Mouse (Mus musculus): Measurements from ENCODE around the gene Saa3. TPM values are rescaled to one million over a fixed set of nuclear protein-coding genes. Genes with fewer than 3 reads are reported as not detected.

The Saa3 gene
- polyA plus RNA-seq, 1 experiment from 2014 or later = 0.33 TPM

- no peak overlapping the region for H3K9ac ChIP-seq (replicated peaks; ENCODE audit: low read depth, low read length)
- WGBS = 83% methylated on average over 7 of the region's 7 CpGs
- no peak for ATAC-seq
- H3K36me3 ChIP-seq (ENCODE audit: control insufficient read depth, insufficient read depth) = no peaks in the 10 kb centered on the region
- H3K27ac ChIP-seq (ENCODE audit: low read length) = no peak overlapping the region
- no peaks in the 10 kb centered on the region for H3K27me3 ChIP-seq (replicated peaks; ENCODE audit: control insufficient read depth, insufficient read depth, low read length)
- H3K4me3 ChIP-seq (replicated peaks; ENCODE audit: low read length) = no peak overlapping the region
- no peaks in the 10 kb centered on the region for H3K9me3 ChIP-seq (ENCODE audit: control insufficient read depth, low read length)
- H3K4me1 ChIP-seq (replicated peaks; ENCODE audit: control insufficient read depth, insufficient read depth, low read length) = peaks cover 10% of the 10 kb centered on the region
- no peak overlapping the region for H3K4me2 ChIP-seq (ENCODE audit: low read length)
Observed at GRCm38 (mm10) chr7:46719526-46719925, 4.0 kb upstream of the Saa3 start.

- Histone ChIP-seq H3K27me3 (replicated peaks; ENCODE audit: control insufficient read depth, insufficient read depth, low read length) (no peaks in the 10 kb centered on the region), H3K4me1 (replicated peaks; ENCODE audit: control insufficient read depth, insufficient read depth, low read length) (peaks cover 10% of the 10 kb centered on the region), H3K4me2 (ENCODE audit: low read length) (no peak overlapping the region), H3K36me3 (ENCODE audit: control insufficient read depth, insufficient read depth) (no peaks in the 10 kb centered on the region), H3K27ac (ENCODE audit: low read length) (peak overlapping the region; percentile 12; the same call in 1 of the 2 replicates), H3K4me3 (replicated peaks; ENCODE audit: low read length) (no peak overlapping the region), H3K9ac (replicated peaks; ENCODE audit: low read depth, low read length) (no peak overlapping the region), H3K9me3 (ENCODE audit: control insufficient read depth, low read length) (no peaks in the 10 kb centered on the region)
- ATAC-seq = peak; percentile 93
- 70% methylated on average over 7 of the region's 7 CpGs for WGBS
Observed at GRCm38 (mm10) chr7:46718591-46719270, 3.2 kb upstream of the Saa3 start.

- 53% methylated on average over 5 of the region's 5 CpGs for WGBS
- Histone ChIP-seq H3K9ac (replicated peaks; ENCODE audit: low read depth, low read length) (no peak overlapping the region), H3K4me1 (replicated peaks; ENCODE audit: control insufficient read depth, insufficient read depth, low read length) (peaks cover 10% of the 10 kb centered on the region), H3K4me2 (ENCODE audit: low read length) (no peak overlapping the region), H3K9me3 (ENCODE audit: control insufficient read depth, low read length) (no peaks in the 10 kb centered on the region), H3K4me3 (replicated peaks; ENCODE audit: low read length) (no peak overlapping the region), H3K36me3 (ENCODE audit: control insufficient read depth, insufficient read depth) (no peaks in the 10 kb centered on the region), H3K27me3 (replicated peaks; ENCODE audit: control insufficient read depth, insufficient read depth, low read length) (no peaks in the 10 kb centered on the region), H3K27ac (ENCODE audit: low read length) (no peak overlapping the region)
- ATAC-seq = no peak
Observed at GRCm38 (mm10) chr7:46716897-46717296, 1.4 kb upstream of the Saa3 start.

GRCm38 (mm10) chr7:46714518-46714917 lies 982 bp downstream of the Saa3 start:
- H3K4me2 ChIP-seq (ENCODE audit: low read length) = no peak overlapping the region
- no peak overlapping the region for H3K27ac ChIP-seq (ENCODE audit: low read length)
- no peaks in the 10 kb centered on the region for H3K27me3 ChIP-seq (replicated peaks; ENCODE audit: control insufficient read depth, insufficient read depth, low read length)
- WGBS = 33% methylated on average over 6 of the region's 6 CpGs
- H3K9ac ChIP-seq (replicated peaks; ENCODE audit: low read depth, low read length) = no peak overlapping the region
- no peak for ATAC-seq
- no peaks in the 10 kb centered on the region for H3K36me3 ChIP-seq (ENCODE audit: control insufficient read depth, insufficient read depth)
- peaks cover 11% of the 10 kb centered on the region for H3K4me1 ChIP-seq (replicated peaks; ENCODE audit: control insufficient read depth, insufficient read depth, low read length)
- no peak overlapping the region for H3K4me3 ChIP-seq (replicated peaks; ENCODE audit: low read length)
- H3K9me3 ChIP-seq (ENCODE audit: control insufficient read depth, low read length) = no peaks in the 10 kb centered on the region

- no peak overlapping the region for H3K4me2 ChIP-seq (ENCODE audit: low read length)
- ATAC-seq = no peak
- H3K4me3 ChIP-seq (replicated peaks; ENCODE audit: low read length) = no peak overlapping the region
- WGBS = 73% methylated on average over 6 of the region's 6 CpGs
- H3K27me3 ChIP-seq (replicated peaks; ENCODE audit: control insufficient read depth, insufficient read depth, low read length) = no peaks in the 10 kb centered on the region
- no peak overlapping the region for H3K27ac ChIP-seq (ENCODE audit: low read length)
- H3K4me1 ChIP-seq (replicated peaks; ENCODE audit: control insufficient read depth, insufficient read depth, low read length) = peaks cover 9% of the 10 kb centered on the region
- H3K9me3 ChIP-seq (ENCODE audit: control insufficient read depth, low read length) = no peaks in the 10 kb centered on the region
- H3K9ac ChIP-seq (replicated peaks; ENCODE audit: low read depth, low read length) = no peak overlapping the region
- H3K36me3 ChIP-seq (ENCODE audit: control insufficient read depth, insufficient read depth) = no peaks in the 10 kb centered on the region
Observed at GRCm38 (mm10) chr7:46712250-46712649, 3.2 kb downstream of the Saa3 start.

GRCm38 (mm10) chr7:46710390-46710844 lies 5.1 kb downstream of the Saa3 start, which contains the start of gene Saal1:
Saal1 (minus strand) TSS chr7:46710680.
- ATAC-seq = peak; percentile 98
- Histone ChIP-seq H3K9me3 (ENCODE audit: control insufficient read depth, low read length) (no peaks in the 10 kb centered on the region), H3K27me3 (replicated peaks; ENCODE audit: control insufficient read depth, insufficient read depth, low read length) (no peaks in the 10 kb centered on the region), H3K27ac (ENCODE audit: low read length) (peak within 1 kb of the TSS; percentile 82), H3K9ac (replicated peaks; ENCODE audit: low read depth, low read length) (peak within 1 kb of the TSS; percentile 94), H3K4me3 (replicated peaks; ENCODE audit: low read length) (peak within 1 kb of the TSS; percentile 90), H3K4me2 (ENCODE audit: low read length) (peak within 1 kb of the TSS; percentile 59), H3K36me3 (ENCODE audit: control insufficient read depth, insufficient read depth) (peaks cover 9% of the 10 kb centered on the region), H3K4me1 (replicated peaks; ENCODE audit: control insufficient read depth, insufficient read depth, low read length) (peaks cover 9% of the 10 kb centered on the region)
- 0% methylated on average over 38 of the region's 38 CpGs for WGBS

GRCm38 (mm10) chr7:46700521-46701025 lies 14.9 kb downstream of the Saa3 start:
- no peaks in the 10 kb centered on the region for H3K4me1 ChIP-seq (replicated peaks; ENCODE audit: control insufficient read depth, insufficient read depth, low read length)
- no peak overlapping the region for H3K27ac ChIP-seq (ENCODE audit: low read length)
- H3K4me2 ChIP-seq (ENCODE audit: low read length) = no peak overlapping the region
- H3K4me3 ChIP-seq (replicated peaks; ENCODE audit: low read length) = no peak overlapping the region
- 86% methylated on average over 6 of the region's 6 CpGs for WGBS
- no peaks in the 10 kb centered on the region for H3K27me3 ChIP-seq (replicated peaks; ENCODE audit: control insufficient read depth, insufficient read depth, low read length)
- H3K9me3 ChIP-seq (ENCODE audit: control insufficient read depth, low read length) = no peaks in the 10 kb centered on the region
- no peak for ATAC-seq
- H3K36me3 ChIP-seq (ENCODE audit: control insufficient read depth, insufficient read depth) = peaks cover 25% of the 10 kb centered on the region
- no peak overlapping the region for H3K9ac ChIP-seq (replicated peaks; ENCODE audit: low read depth, low read length)

GRCm38 (mm10) chr7:46696754-46697153 lies 18.7 kb downstream of the Saa3 start:
- no peak overlapping the region for H3K27ac ChIP-seq (ENCODE audit: low read length)
- H3K9me3 ChIP-seq (ENCODE audit: control insufficient read depth, low read length) = no peaks in the 10 kb centered on the region
- H3K4me3 ChIP-seq (replicated peaks; ENCODE audit: low read length) = no peak overlapping the region
- no peak for ATAC-seq
- H3K36me3 ChIP-seq (ENCODE audit: control insufficient read depth, insufficient read depth) = peaks cover 21% of the 10 kb centered on the region
- H3K4me2 ChIP-seq (ENCODE audit: low read length) = no peak overlapping the region
- 100% methylated on average over 1 of the region's 1 CpGs for WGBS
- H3K4me1 ChIP-seq (replicated peaks; ENCODE audit: control insufficient read depth, insufficient read depth, low read length) = no peaks in the 10 kb centered on the region
- no peak overlapping the region for H3K9ac ChIP-seq (replicated peaks; ENCODE audit: low read depth, low read length)
- H3K27me3 ChIP-seq (replicated peaks; ENCODE audit: control insufficient read depth, insufficient read depth, low read length) = no peaks in the 10 kb centered on the region

GRCm38 (mm10) chr7:46686827-46687226 lies 28.7 kb downstream of the Saa3 start:
- no peak for ATAC-seq
- WGBS = 94% methylated on average over 5 of the region's 5 CpGs
- no peak overlapping the region for H3K4me2 ChIP-seq (ENCODE audit: low read length)

More at GRCm38 (mm10) chr7:46686827-46687226, 28.7 kb downstream of the Saa3 start:
- Histone ChIP-seq H3K9ac (replicated peaks; ENCODE audit: low read depth, low read length) (no peak overlapping the region), H3K27me3 (replicated peaks; ENCODE audit: control insufficient read depth, insufficient read depth, low read length) (no peaks in the 10 kb centered on the region), H3K4me1 (replicated peaks; ENCODE audit: control insufficient read depth, insufficient read depth, low read length) (no peaks in the 10 kb centered on the region), H3K9me3 (ENCODE audit: control insufficient read depth, low read length) (no peaks in the 10 kb centered on the region), H3K27ac (ENCODE audit: low read length) (no peak overlapping the region), H3K36me3 (ENCODE audit: control insufficient read depth, insufficient read depth) (peaks cover 18% of the 10 kb centered on the region), H3K4me3 (replicated peaks; ENCODE audit: low read length) (no peak overlapping the region)

Measured in forebrain, embryonic 16.5 days (tissue).